Mouse (Mus musculus): ENCODE measurements around the gene Ypel2.

Gene Ypel2

GRCm38 (mm10) chr11:86994791-86995624 lies 1.5 kb upstream of the Ypel2 start:
- DNase-seq = no peak

GRCm38 (mm10) chr11:86994330-86994729 lies 823 bp upstream of the Ypel2 start:
- DNase-seq = peak; percentile 52 to 54

GRCm38 (mm10) chr11:86992461-86992988 lies 982 bp downstream of the Ypel2 start:
- no peak for DNase-seq

GRCm38 (mm10) chr11:86991241-86991640 lies 2.3 kb downstream of the Ypel2 start:
- no peak for DNase-seq

- DNase-seq = no peak
These were observed 3.2 kb downstream of the Ypel2 start for GRCm38 (mm10) chr11:86990309-86990708.

- no peak for DNase-seq
These were observed 8.5 kb downstream of the Ypel2 start for GRCm38 (mm10) chr11:86984990-86985389.

- no peak for DNase-seq
These were observed 10.5 kb downstream of the Ypel2 start for GRCm38 (mm10) chr11:86983056-86983455.

- no peak for DNase-seq
These were observed 12.2 kb downstream of the Ypel2 start for GRCm38 (mm10) chr11:86981229-86981791.

- no peak for DNase-seq
These were observed 13.0 kb downstream of the Ypel2 start for GRCm38 (mm10) chr11:86980526-86980925.

GRCm38 (mm10) chr11:86979799-86980198 lies 13.7 kb downstream of the Ypel2 start:
- no peak for DNase-seq

- no peak for DNase-seq
These were observed 16.3 kb downstream of the Ypel2 start for GRCm38 (mm10) chr11:86977242-86977641.

GRCm38 (mm10) chr11:86974401-86974800 lies 19.1 kb downstream of the Ypel2 start:
- DNase-seq = no peak

GRCm38 (mm10) chr11:86973255-86973654 lies 20.3 kb downstream of the Ypel2 start:
- DNase-seq = peak; percentile 58 to 63

- DNase-seq = no peak
These were observed 22.3 kb downstream of the Ypel2 start for GRCm38 (mm10) chr11:86971057-86971753.

- no peak for DNase-seq
These were observed 24.3 kb downstream of the Ypel2 start for GRCm38 (mm10) chr11:86969041-86969821.

- no peak for DNase-seq
These were observed 26.0 kb downstream of the Ypel2 start for GRCm38 (mm10) chr11:86967506-86967905.

GRCm38 (mm10) chr11:86966696-86967095 lies 26.8 kb downstream of the Ypel2 start:
- DNase-seq = no peak

GRCm38 (mm10) chr11:86965079-86965478 lies 28.4 kb downstream of the Ypel2 start:
- DNase-seq = no peak

GRCm38 (mm10) chr11:86963698-86964097 lies 29.8 kb downstream of the Ypel2 start:
- DNase-seq = no peak

- no peak for DNase-seq
These were observed 30.5 kb downstream of the Ypel2 start for GRCm38 (mm10) chr11:86963027-86963426.

- DNase-seq = no peak
These were observed 31.1 kb downstream of the Ypel2 start for GRCm38 (mm10) chr11:86962362-86962761.

GRCm38 (mm10) chr11:86961510-86962303 lies 31.8 kb downstream of the Ypel2 start:
- peak; percentile 86 to 96 for DNase-seq
